Mouse (Mus musculus) heart, embryonic 15.5 days (tissue): ENCODE data around the gene Higd1b. TPM values are rescaled to one million over a fixed set of nuclear protein-coding genes. Genes with fewer than 3 reads are reported as not detected.

Experiments
- ATAC-seq: fragments of 200-750 bp; cut with Nextera tagmentation; replicated peaks from 2 replicates; pipeline ENCODE4 v1.8.0; 2017; ENCODE audit warnings: low read depth, moderate TSS enrichment; ENCODE audit not compliant: insufficient number of reproducible peaks, insufficient read depth, low FRiP score
- H3K27ac ChIP-seq: fragments of 300-500 bp; sonication (generic); 2 replicates; pipeline ENCODE4 v1.5.1; 2015; ENCODE audit warnings: mild to moderate bottlenecking, inconsistent platforms
- H3K27me3 ChIP-seq: fragments of 300-500 bp; sonication (generic); 2 replicates; pipeline ENCODE4 v1.6.1; 2015; ENCODE audit warnings: inconsistent platforms
- H3K36me3 ChIP-seq: fragments of 300-500 bp; sonication (generic); 2 replicates; pipeline ENCODE4 v1.6.1; 2015; ENCODE audit warnings: mild to moderate bottlenecking, inconsistent platforms
- H3K4me1 ChIP-seq: fragments of 300-500 bp; sonication (generic); replicated peaks from 2 replicates; pipeline ENCODE4 v1.6.1; 2015; ENCODE audit warnings: inconsistent platforms
- H3K4me2 ChIP-seq: fragments of 300-500 bp; sonication (generic); 2 replicates; pipeline ENCODE4 v1.6.1; 2015; ENCODE audit warnings: inconsistent platforms, mild to moderate bottlenecking, moderate library complexity
- H3K4me3 ChIP-seq: fragments of 300-500 bp; sonication (generic); 2 replicates; pipeline ENCODE4 v1.5.1; 2015; ENCODE audit warnings: mild to moderate bottlenecking, inconsistent platforms
- H3K9ac ChIP-seq: fragments of 300-500 bp; sonication (generic); 2 replicates; pipeline ENCODE4 v1.6.1; 2015; ENCODE audit warnings: mild to moderate bottlenecking, inconsistent platforms
- H3K9me3 ChIP-seq: fragments of 300-500 bp; sonication (generic); replicated peaks from 2 replicates; pipeline ENCODE4 v1.6.1; 2016; ENCODE audit warnings: inconsistent platforms
- WGBS: fragments of 180-500 bp; shearing (Covaris S2); methylation state at CpG from one replicate; pipeline ENCODE4 v1.1.7; 2015; ENCODE audit warnings: mixed read lengths; 5-methylcytosine and 5-hydroxymethylcytosine counted together
- polyA plus RNA-seq: library from polyadenylated mRNA; unstranded; fragments of >200 nt; fragmentation: Nextera tagmentation; extraction: Ambion mirVana; gene quantifications from 2 replicates; pipeline ENCODE4 v1.2.1, GENCODE M21; 2015

Higd1b gene
- polyA plus RNA-seq, 1 experiment from 2014 or later, result 4.3 TPM

DNA sequence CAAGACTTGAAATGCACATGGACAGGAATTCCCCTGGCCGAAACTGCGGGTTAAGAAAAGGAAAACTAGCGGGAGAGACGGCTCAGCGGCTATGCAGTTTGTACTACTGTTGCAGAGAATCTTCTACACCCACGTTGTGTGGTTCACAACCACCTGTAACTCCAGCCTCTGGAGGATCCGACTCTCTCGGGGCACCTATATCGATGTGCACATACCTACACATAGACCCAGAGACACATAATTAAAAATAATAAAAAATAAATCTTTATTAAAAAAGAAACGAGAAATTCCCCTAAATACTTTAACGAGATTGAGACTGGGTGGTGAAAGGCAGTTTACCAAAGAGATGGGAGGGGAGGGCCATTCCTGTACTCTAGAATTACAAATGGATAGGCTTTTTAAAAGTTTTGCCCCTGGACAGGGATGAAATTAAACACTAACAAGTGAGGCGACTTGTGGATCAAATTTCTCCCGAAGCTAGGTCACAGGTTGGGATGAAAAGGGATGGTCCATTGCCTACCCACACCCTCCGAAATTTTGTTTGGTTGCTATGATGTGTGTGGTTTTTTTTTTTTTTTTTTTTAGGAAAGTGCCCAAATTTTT lies 15.8 kb upstream of the Higd1b start:
- no peaks in the 10 kb centered on the region for H3K9me3 ChIP-seq
- H3K27me3 ChIP-seq, result no peaks in the 10 kb centered on the region
- peak overlapping the region; percentile 89 for H3K4me2 ChIP-seq
- H3K36me3 ChIP-seq, result no peaks in the 10 kb centered on the region
- H3K4me1 ChIP-seq, result peaks cover 22% of the 10 kb centered on the region
- H3K9ac ChIP-seq, result peak overlapping the region; percentile 99
- peak overlapping the region; percentile 80 for H3K4me3 ChIP-seq
- peak overlapping the region; percentile 99 for H3K27ac ChIP-seq
- WGBS, result 13% methylated on average over 14 of the region's 14 CpGs
- no peak for ATAC-seq

DNA sequence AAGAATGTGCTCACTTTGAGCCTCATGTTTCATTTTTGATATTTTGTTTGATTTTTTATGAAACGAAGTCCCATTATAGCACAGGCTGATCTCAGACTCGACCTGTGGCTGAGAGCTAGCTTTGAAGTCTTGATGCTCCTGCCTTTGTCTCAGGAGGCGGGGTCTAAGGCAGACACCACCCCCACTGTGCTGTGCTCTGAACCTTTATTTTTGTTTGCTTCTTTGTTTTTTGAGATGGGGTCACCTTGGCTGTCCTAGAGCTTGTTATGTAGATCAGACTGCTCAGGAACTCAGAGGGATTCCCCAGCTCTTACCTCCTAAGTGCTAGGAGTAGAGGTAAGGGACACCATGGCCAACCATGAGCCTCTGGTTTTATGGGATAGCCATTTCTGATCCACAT lies 15.2 kb upstream of the Higd1b start:
- H3K4me2 ChIP-seq, result no peak overlapping the region
- H3K4me3 ChIP-seq, result no peak overlapping the region
- no peaks in the 10 kb centered on the region for H3K36me3 ChIP-seq
- peaks cover 21% of the 10 kb centered on the region for H3K4me1 ChIP-seq
- H3K9me3 ChIP-seq, result no peaks in the 10 kb centered on the region
- ATAC-seq, result no peak
- 27% methylated on average over 3 of the region's 3 CpGs for WGBS
- no peak overlapping the region for H3K27ac ChIP-seq
- H3K9ac ChIP-seq, result no peak overlapping the region
- no peaks in the 10 kb centered on the region for H3K27me3 ChIP-seq

DNA sequence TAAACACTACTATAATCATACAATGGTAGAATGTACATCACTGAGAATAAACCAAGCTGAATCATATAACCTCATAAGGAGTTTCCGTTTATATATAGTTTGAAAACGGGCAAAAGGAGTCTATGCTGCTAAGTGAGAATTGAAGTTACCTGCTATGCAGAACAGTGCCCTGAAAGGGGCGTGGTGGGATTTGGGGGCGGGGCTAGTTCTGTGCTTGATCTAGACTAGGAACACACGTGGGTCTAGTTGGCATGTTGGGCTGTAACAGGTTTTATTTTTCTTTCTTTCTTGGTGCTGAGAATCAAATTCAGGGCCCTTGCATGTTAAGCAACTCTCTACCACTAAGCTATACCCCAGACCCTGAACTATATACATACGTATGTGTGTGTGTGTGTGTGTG lies 14.4 kb upstream of the Higd1b start:
- WGBS, result 56% methylated on average over 6 of the region's 6 CpGs
- no peak for ATAC-seq

DNA sequence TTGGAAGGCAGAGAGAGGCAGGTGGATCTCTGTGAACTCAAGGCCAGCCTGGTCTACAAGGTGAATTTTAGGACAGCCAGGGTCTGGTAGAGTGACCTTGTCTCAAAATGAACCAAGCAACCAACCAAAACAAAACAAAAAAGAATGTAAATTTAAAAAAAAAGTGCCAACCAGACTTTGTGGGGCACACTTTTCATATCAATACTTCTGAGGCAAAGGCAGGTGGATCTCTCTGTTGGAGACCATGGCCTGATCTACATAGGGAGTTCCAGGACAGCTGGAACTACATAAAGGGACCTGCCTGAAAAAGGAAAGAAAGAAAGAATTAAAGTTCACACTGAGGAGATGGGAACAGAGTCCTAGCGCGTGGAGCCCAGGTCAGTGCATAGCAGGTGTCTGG lies 9.2 kb upstream of the Higd1b start:
- Histone ChIP-seq H3K9me3 (no peaks in the 10 kb centered on the region), H3K9ac (no peak overlapping the region), H3K4me1 (peaks cover 8% of the 10 kb centered on the region; the same call in 1 of the 2 replicates), H3K27ac (no peak overlapping the region), H3K36me3 (no peaks in the 10 kb centered on the region), H3K4me3 (no peak overlapping the region), H3K27me3 (no peaks in the 10 kb centered on the region), H3K4me2 (no peak overlapping the region)
- WGBS, result 87% methylated on average over 2 of the region's 2 CpGs
- no peak for ATAC-seq

More for the DNA sequence above, 14.4 kb upstream of the Higd1b start:
- Histone ChIP-seq H3K4me3 (no peak overlapping the region), H3K9me3 (no peaks in the 10 kb centered on the region), H3K27me3 (no peaks in the 10 kb centered on the region), H3K4me2 (no peak overlapping the region), H3K4me1 (peaks cover 15% of the 10 kb centered on the region), H3K36me3 (no peaks in the 10 kb centered on the region), H3K9ac (no peak overlapping the region), H3K27ac (no peak overlapping the region)

DNA sequence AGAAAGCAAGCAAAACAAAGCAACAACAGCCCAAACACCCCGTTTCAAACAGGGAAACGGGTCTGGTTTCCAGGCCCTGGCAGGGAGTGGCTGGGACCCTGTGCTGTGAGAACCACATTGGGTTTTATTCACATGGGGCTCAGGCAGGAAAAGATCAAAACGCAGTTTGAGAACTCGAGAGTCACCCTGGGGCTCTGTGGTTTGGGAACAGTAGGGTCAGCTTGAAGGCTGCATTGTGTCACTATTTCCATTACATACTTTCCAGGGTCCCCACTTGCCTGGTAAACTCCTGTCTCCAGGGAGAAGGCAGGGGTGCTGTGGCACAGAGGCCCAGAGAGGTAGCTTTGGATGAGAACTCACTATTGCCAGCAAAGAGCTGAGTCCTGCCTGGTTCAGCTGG lies 8.6 kb upstream of the Higd1b start:
- ATAC-seq, result no peak
- Histone ChIP-seq H3K27ac (no peak overlapping the region), H3K4me2 (no peak overlapping the region), H3K4me1 (peaks cover 11% of the 10 kb centered on the region; the same call in 1 of the 2 replicates), H3K36me3 (no peaks in the 10 kb centered on the region), H3K27me3 (no peaks in the 10 kb centered on the region), H3K4me3 (no peak overlapping the region), H3K9me3 (no peaks in the 10 kb centered on the region), H3K9ac (no peak overlapping the region)
- WGBS, result 52% methylated on average over 4 of the region's 4 CpGs

DNA sequence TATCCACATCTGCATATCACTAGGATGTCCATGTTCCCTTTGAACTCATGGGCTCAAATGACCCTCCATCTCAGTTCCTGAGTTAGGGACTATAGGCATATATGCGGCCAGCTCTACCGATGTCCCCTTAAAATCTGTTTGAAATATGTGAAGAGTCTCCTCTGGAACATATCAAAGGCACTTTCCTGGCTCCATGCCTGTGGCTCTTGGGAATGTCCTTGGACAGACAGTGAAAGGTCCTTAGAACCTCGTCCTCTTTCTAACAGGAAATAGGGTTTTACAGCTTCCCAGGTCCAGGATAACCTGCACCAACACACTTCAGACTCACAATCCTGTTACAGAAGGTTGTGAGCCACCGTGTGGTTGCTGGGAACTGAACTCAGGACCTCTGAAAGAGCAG lies 5.4 kb upstream of the Higd1b start:
- Histone ChIP-seq H3K4me3 (no peak overlapping the region), H3K9ac (no peak overlapping the region), H3K27ac (no peak overlapping the region), H3K4me2 (no peak overlapping the region), H3K36me3 (no peaks in the 10 kb centered on the region), H3K4me1 (peaks cover 11% of the 10 kb centered on the region; the same call in 1 of the 2 replicates), H3K9me3 (no peaks in the 10 kb centered on the region), H3K27me3 (no peaks in the 10 kb centered on the region)
- 42% methylated on average over 4 of the region's 4 CpGs for WGBS
- ATAC-seq, result no peak

DNA sequence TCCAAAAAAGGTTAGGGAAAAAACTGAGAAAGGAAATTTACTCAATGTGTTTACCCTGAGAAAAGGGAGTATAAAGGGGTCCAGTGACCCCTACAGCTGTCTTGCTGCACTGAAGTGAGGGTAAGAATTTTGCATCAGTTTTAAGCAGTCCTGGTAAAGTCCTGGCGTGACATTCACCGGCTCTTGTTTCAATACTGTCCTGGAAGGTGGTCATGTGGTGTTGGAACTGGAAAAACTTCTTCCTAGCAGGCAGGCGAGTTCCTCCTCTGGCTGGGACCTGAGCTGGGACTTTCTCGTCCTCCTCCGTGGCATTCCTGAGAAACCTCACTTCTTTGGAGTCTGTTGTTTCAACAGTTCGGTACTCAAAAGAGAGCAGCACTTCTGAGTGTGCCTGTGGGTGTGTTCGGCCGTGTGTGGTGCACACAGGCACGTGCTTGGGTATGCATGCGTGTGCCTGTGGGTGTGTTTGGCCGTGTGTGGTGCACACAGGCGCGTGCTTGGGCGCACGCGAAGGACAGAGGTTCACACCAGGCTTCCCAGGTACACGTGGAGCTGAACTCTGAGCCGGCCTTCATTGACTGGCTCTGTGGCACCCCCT lies 2.9 kb upstream of the Higd1b start:
- ATAC-seq, result no peak
- Histone ChIP-seq H3K36me3 (peaks cover 6% of the 10 kb centered on the region; the same call in 1 of the 2 replicates), H3K27ac (no peak overlapping the region), H3K9me3 (no peaks in the 10 kb centered on the region), H3K27me3 (no peaks in the 10 kb centered on the region), H3K4me2 (no peak overlapping the region), H3K4me1 (peaks cover 11% of the 10 kb centered on the region; the same call in 1 of the 2 replicates), H3K4me3 (no peak overlapping the region), H3K9ac (no peak overlapping the region)
- 63% methylated on average over 18 of the region's 18 CpGs for WGBS

DNA sequence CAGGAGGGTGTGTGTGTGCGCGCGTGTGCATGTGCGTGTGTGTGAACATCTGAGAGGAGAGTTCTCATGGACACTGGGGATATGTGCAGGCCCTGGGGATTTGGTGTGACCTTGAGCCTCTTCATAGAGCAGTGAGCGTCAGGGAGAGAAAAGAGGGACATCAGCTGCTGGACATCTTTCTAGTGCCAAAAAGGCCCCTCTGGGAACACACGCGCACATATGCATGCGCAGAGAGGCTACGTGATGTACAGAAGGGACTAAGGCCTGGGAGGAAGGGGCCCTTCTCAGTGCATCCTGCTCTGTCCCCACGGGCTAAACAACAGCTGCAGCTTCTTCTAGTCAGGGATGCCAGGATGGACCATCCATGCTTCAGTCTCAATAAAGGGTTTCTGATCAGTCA lies 1.4 kb upstream of the Higd1b start:
- Histone ChIP-seq H3K9ac (no peak overlapping the region), H3K4me3 (no peak overlapping the region), H3K27me3 (no peaks in the 10 kb centered on the region), H3K4me2 (no peak overlapping the region), H3K36me3 (peaks cover 20% of the 10 kb centered on the region), H3K27ac (no peak overlapping the region), H3K9me3 (no peaks in the 10 kb centered on the region), H3K4me1 (peaks cover 11% of the 10 kb centered on the region; the same call in 1 of the 2 replicates)
- WGBS, result 75% methylated on average over 10 of the region's 10 CpGs
- no peak; the same call in 1 of the 2 replicates for ATAC-seq

DNA sequence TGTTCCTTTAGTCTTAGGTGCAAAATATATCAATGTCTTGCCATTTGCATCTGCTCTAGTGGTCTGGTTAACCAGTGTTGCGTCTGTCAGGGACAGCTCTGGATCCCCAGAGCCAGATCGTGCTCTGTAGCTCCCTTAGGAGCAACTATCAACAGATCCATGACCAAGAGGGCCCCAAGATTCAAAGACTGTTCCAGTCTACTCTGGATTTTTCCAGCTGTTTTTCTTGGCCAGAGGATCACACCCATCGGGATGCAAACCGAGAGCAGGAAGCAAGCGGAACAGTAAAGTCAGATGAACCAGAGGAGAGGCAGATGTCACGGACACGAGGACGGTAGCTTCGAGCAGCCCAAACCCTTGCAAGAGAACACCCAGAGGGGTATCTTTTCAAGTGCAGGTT lies 497 bp downstream of the Higd1b start:
- peaks cover 37% of the 10 kb centered on the region for H3K36me3 ChIP-seq
- H3K4me1 ChIP-seq, result peaks cover 6% of the 10 kb centered on the region; the same call in 1 of the 2 replicates
- H3K27ac ChIP-seq, result no peak overlapping the region
- no peak overlapping the region for H3K4me3 ChIP-seq
- ATAC-seq, result no peak
- H3K27me3 ChIP-seq, result no peaks in the 10 kb centered on the region
- H3K9me3 ChIP-seq, result no peaks in the 10 kb centered on the region
- no peak overlapping the region for H3K9ac ChIP-seq
- 68% methylated on average over 9 of the region's 9 CpGs for WGBS
- no peak overlapping the region for H3K4me2 ChIP-seq

DNA sequence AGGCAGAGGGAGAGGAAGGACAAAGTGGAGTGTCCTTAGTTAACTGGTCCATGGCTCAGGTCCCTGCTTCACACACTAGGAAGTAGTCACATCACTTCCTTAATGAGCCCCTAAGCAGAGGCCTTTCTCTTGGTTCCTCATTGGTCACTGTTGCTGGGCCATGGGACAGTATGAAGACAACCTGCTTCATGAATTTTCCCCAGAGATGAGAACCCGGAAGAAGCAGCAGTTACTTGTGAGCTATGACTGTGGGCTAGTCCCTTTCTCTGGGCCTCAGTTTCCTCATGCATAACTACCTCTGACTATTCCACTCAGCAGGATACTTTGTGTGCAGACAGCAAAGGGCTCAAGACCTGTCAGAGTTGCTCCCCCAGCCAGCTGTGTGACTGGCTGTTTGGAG lies 1.7 kb downstream of the Higd1b start:
- 77% methylated on average over 1 of the region's 1 CpGs for WGBS
- H3K9me3 ChIP-seq, result no peaks in the 10 kb centered on the region
- H3K4me2 ChIP-seq, result no peak overlapping the region
- ATAC-seq, result no peak
- H3K36me3 ChIP-seq, result peaks cover 46% of the 10 kb centered on the region
- no peaks in the 10 kb centered on the region for H3K4me1 ChIP-seq
- no peak overlapping the region for H3K27ac ChIP-seq
- no peaks in the 10 kb centered on the region for H3K27me3 ChIP-seq
- H3K4me3 ChIP-seq, result no peak overlapping the region
- no peak overlapping the region for H3K9ac ChIP-seq

DNA sequence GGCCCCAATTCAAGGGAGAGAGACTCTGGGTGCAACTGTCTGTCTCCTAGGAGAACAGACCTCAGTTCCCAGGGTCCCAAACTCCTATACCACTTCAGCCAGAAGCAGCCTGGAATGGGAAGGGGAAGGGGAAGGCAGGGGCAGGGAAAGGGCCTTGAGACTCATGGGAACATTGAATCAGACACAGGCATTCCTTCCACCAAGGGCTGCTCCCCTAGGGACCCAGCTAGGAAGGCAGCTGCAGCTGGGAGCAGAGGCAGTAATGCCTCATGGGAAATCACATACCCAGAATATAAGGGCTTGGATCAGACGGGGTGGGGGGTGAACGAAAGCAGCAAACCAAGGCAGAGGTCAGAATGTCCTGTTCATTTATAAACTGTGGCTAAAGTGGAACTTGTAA lies 2.5 kb downstream of the Higd1b start:
- ATAC-seq, result no peak
- Histone ChIP-seq H3K27me3 (no peaks in the 10 kb centered on the region), H3K36me3 (peaks cover 53% of the 10 kb centered on the region), H3K4me2 (no peak overlapping the region), H3K9ac (no peak overlapping the region), H3K4me3 (no peak overlapping the region), H3K4me1 (no peaks in the 10 kb centered on the region), H3K9me3 (no peaks in the 10 kb centered on the region), H3K27ac (no peak overlapping the region)
- 80% methylated on average over 2 of the region's 2 CpGs for WGBS

DNA sequence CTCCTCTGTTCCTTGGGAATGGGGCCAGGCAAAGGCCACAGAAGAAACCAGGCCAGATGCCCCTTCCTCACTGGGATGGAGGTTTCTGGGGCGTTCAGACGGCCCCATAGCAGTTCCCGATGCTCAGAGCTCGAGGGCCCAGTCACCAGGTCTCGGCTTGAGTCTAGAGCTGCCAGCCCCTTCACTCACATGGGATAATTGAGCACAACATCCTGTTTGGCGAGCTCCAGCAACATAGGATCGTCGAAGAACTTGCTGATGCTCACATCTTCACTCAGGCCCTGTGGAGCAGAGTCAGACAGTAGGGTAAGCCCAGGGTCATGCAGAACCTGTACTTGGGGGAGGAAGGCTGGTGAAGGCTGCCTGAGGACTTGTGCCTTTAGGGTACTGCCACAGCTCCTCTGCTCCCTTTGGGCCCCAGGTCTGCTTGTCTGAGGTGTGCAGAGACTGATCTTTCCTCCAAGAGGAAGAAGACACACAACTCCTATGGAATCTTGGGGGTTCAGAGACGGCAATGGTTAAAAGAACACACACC lies 3.0 kb downstream of the Higd1b start:
- Histone ChIP-seq H3K27me3 (no peaks in the 10 kb centered on the region), H3K4me1 (no peaks in the 10 kb centered on the region), H3K4me3 (no peak overlapping the region), H3K9ac (no peak overlapping the region), H3K27ac (no peak overlapping the region), H3K9me3 (no peaks in the 10 kb centered on the region), H3K4me2 (no peak overlapping the region), H3K36me3 (peaks cover 59% of the 10 kb centered on the region)
- ATAC-seq, result no peak
- WGBS, result 86% methylated on average over 9 of the region's 9 CpGs
